Mouse (Mus musculus) hindbrain, embryonic 14.5 days (tissue): ENCODE measurements around the gene Deup1. TPM values are rescaled to one million over a fixed set of nuclear protein-coding genes. Genes with fewer than 3 reads are reported as not detected.

Source experiments
- ATAC-seq: fragments of 200-750 bp; cut with Nextera tagmentation; 2 replicates; pipeline ENCODE4 v1.8.0; 2017; ENCODE audit warnings: moderate number of reproducible peaks, mild to moderate bottlenecking, moderate TSS enrichment, moderate library complexity; ENCODE audit not compliant: low FRiP score
- DNase-seq: peaks from one replicate; pipeline ENCODE4 v3.0.0-alpha.2; 2015; ENCODE audit warnings: low spot score
- H3K27ac ChIP-seq: fragments of 300-500 bp; sonication (generic); 2 replicates; pipeline ENCODE4 v1.5.1; 2014; ENCODE audit warnings: mild to moderate bottlenecking, moderate library complexity
- H3K27me3 ChIP-seq: fragments of 300-500 bp; sonication (generic); 2 replicates; pipeline ENCODE4 v1.6.1; 2014; ENCODE audit warnings: mild to moderate bottlenecking, low read length, mixed read lengths; ENCODE audit not compliant: control insufficient read depth, insufficient read depth
- H3K36me3 ChIP-seq: fragments of 300-500 bp; sonication (generic); replicated peaks from 2 replicates; pipeline ENCODE4 v1.6.1; 2014; ENCODE audit not compliant: control insufficient read depth, insufficient read depth
- H3K4me1 ChIP-seq: fragments of 300-500 bp; sonication (generic); replicated peaks from 2 replicates; pipeline ENCODE4 v1.6.1; 2014; ENCODE audit warnings: antibody characterized with exemption, low read length, mixed read lengths; ENCODE audit not compliant: control insufficient read depth, insufficient read depth
- H3K4me2 ChIP-seq: fragments of 300-500 bp; sonication (generic); replicated peaks from 2 replicates; pipeline ENCODE4 v1.6.1; 2014; ENCODE audit warnings: mild to moderate bottlenecking, moderate library complexity
- H3K4me3 ChIP-seq: fragments of 300-500 bp; sonication (generic); replicated peaks from 2 replicates; pipeline ENCODE4 v1.5.1; 2014; ENCODE audit warnings: mild to moderate bottlenecking, low read length
- H3K9ac ChIP-seq: fragments of 300-500 bp; sonication (generic); 2 replicates; pipeline ENCODE4 v1.6.1; 2014
- H3K9me3 ChIP-seq: fragments of 300-500 bp; sonication (generic); 2 replicates; pipeline ENCODE4 v1.6.1; 2016; ENCODE audit warnings: low read length; ENCODE audit not compliant: control insufficient read depth
- WGBS: fragments of 180-500 bp; shearing (Covaris S2); extraction: QIAGEN DNeasy Blood & Tissue Kit; methylation state at CpG from one replicate; pipeline ENCODE4 v1.1.7; 2014; 5-methylcytosine and 5-hydroxymethylcytosine counted together
- polyA plus RNA-seq: library from polyadenylated mRNA; unstranded; fragments of >200 nt; fragmentation: Nextera tagmentation; extraction: Ambion mirVana; gene quantifications from 2 replicates; pipeline ENCODE4 v1.2.1, GENCODE M21; 2014

Deup1 gene
- polyA plus RNA-seq, 1 experiment from 2014 or later, result 2.8 TPM

GRCm38 (mm10) chr9:15627384-15627783 lies 349 bp downstream of the Deup1 start:
- H3K4me3 ChIP-seq, result peak overlapping the region; percentile 23
- H3K4me2 ChIP-seq, result peak overlapping the region; percentile 71
- H3K4me1 ChIP-seq, result peaks cover 4% of the 10 kb centered on the region; the same call in 1 of the 2 replicates
- no peak; the same call in 1 of the 2 replicates for ATAC-seq
- H3K9me3 ChIP-seq, result 0 out of 2 replicates have a peak, but pooled peaks cover 3% of the 10 kb centered on the region
- peak overlapping the region; percentile 51 for H3K9ac ChIP-seq
- H3K36me3 ChIP-seq, result no peaks in the 10 kb centered on the region
- no peak for DNase-seq
- H3K27ac ChIP-seq, result no peak overlapping the region
- 18% methylated on average over 5 of the region's 5 CpGs for WGBS
- H3K27me3 ChIP-seq, result no peaks in the 10 kb centered on the region

DNA sequence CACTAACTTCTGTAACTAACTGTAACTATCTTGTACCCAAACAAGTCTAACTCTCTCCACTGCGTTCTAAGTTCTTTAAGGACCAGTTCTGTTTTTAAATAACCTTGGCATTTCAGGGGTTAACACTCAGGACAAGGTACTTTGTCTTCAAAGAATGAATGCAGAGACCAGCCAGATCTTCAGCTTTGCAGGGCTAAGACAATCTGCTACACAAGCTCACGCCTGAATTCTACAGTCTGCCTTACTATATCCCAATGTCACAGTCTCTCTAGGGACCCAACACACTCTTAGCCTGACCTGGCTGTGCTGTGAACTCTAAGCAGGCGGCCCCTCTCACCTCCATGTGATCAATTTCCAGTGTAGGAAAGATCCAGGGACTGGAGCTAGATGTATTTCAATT lies 3.0 kb downstream of the Deup1 start:
- Histone ChIP-seq H3K27ac (no peak overlapping the region), H3K36me3 (no peaks in the 10 kb centered on the region), H3K27me3 (no peaks in the 10 kb centered on the region), H3K4me3 (no peak overlapping the region), H3K4me1 (peaks cover 4% of the 10 kb centered on the region; the same call in 1 of the 2 replicates), H3K9me3 (no peaks in the 10 kb centered on the region), H3K4me2 (no peak overlapping the region), H3K9ac (no peak overlapping the region)
- WGBS, result 80% methylated on average over 3 of the region's 3 CpGs
- no peak for DNase-seq
- no peak for ATAC-seq

GRCm38 (mm10) chr9:15619767-15620166 lies 8.0 kb downstream of the Deup1 start:
- no peak overlapping the region for H3K9ac ChIP-seq
- ATAC-seq (peak; percentile 44; the same call in 1 of the 2 replicates), DNase-seq (no peak)
- no peaks in the 10 kb centered on the region for H3K36me3 ChIP-seq
- H3K27ac ChIP-seq, result no peak overlapping the region
- H3K4me3 ChIP-seq, result no peak overlapping the region
- H3K27me3 ChIP-seq, result no peaks in the 10 kb centered on the region
- no peaks in the 10 kb centered on the region for H3K9me3 ChIP-seq
- H3K4me2 ChIP-seq, result no peak overlapping the region
- no peaks in the 10 kb centered on the region for H3K4me1 ChIP-seq
- 78% methylated on average over 1 of the region's 1 CpGs for WGBS

GRCm38 (mm10) chr9:15619020-15619590 lies 8.6 kb downstream of the Deup1 start:
- ATAC-seq (no peak), DNase-seq (no peak)
- 61% methylated on average over 10 of the region's 10 CpGs for WGBS
- H3K36me3 ChIP-seq, result no peaks in the 10 kb centered on the region
- no peaks in the 10 kb centered on the region for H3K4me1 ChIP-seq
- no peak overlapping the region for H3K4me3 ChIP-seq
- no peaks in the 10 kb centered on the region for H3K27me3 ChIP-seq
- H3K9me3 ChIP-seq, result no peaks in the 10 kb centered on the region
- no peak overlapping the region for H3K9ac ChIP-seq
- no peak overlapping the region for H3K27ac ChIP-seq
- no peak overlapping the region for H3K4me2 ChIP-seq

DNA sequence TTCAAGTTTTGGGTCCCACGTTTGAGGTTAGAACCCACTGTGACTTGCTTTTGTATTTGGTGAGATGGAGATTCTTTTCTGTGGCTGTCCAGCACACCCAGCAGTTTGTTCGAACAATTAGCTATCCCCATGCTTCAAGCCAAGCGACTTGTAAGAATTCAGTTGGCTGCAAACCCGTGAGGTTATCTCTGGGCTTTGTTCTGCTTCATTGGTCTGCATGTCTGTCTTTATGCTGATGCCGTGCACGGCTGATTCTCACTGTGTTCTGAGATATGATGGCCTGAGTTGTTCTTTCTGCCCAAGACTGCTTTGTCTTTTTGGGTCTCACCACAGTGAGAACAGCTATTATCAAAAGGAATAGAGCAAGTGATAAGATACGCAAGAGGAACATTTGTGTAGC lies 10.7 kb downstream of the Deup1 start:
- no peaks in the 10 kb centered on the region for H3K4me1 ChIP-seq
- H3K36me3 ChIP-seq, result no peaks in the 10 kb centered on the region
- no peaks in the 10 kb centered on the region for H3K9me3 ChIP-seq
- no peak overlapping the region for H3K4me3 ChIP-seq
- ATAC-seq (no peak), DNase-seq (no peak)
- no peak overlapping the region for H3K4me2 ChIP-seq
- no peaks in the 10 kb centered on the region for H3K27me3 ChIP-seq
- H3K27ac ChIP-seq, result no peak overlapping the region
- no peak overlapping the region for H3K9ac ChIP-seq
- 32% methylated on average over 7 of the region's 7 CpGs for WGBS

DNA sequence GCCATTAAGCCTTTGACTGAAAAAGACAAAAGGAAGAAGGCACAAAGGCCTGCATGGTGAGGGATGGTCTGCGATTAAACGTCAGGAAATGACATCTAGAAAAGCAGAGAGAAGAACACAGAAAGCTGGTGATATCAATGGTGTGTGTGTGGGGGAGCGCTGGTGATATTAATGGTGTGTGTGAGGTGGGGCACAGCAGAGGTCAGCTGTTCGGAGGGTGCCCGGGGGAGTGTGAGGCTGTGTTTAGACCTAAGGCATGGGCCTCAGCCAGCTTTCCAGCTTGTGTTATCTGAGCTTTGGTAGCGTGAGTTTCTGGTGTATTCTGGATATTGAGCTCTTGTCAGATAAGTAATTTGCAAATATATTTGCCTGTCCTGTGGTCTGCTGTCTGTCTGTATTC lies 11.3 kb downstream of the Deup1 start:
- Histone ChIP-seq H3K27me3 (no peaks in the 10 kb centered on the region), H3K9ac (no peak overlapping the region), H3K4me3 (no peak overlapping the region), H3K27ac (no peak overlapping the region), H3K36me3 (no peaks in the 10 kb centered on the region), H3K4me1 (no peaks in the 10 kb centered on the region), H3K4me2 (no peak overlapping the region), H3K9me3 (no peaks in the 10 kb centered on the region)
- 63% methylated on average over 6 of the region's 6 CpGs for WGBS
- no peak for ATAC-seq
- no peak for DNase-seq

GRCm38 (mm10) chr9:15609280-15609930 lies 18.3 kb downstream of the Deup1 start:
- no peak overlapping the region for H3K4me2 ChIP-seq
- no peaks in the 10 kb centered on the region for H3K4me1 ChIP-seq
- no peaks in the 10 kb centered on the region for H3K27me3 ChIP-seq
- DNase-seq (no peak), ATAC-seq (no peak)
- no peaks in the 10 kb centered on the region for H3K9me3 ChIP-seq
- H3K4me3 ChIP-seq, result no peak overlapping the region
- no peak overlapping the region for H3K9ac ChIP-seq
- WGBS, result 97% methylated on average over 5 of the region's 5 CpGs
- H3K27ac ChIP-seq, result no peak overlapping the region
- H3K36me3 ChIP-seq, result no peaks in the 10 kb centered on the region

- no peaks in the 10 kb centered on the region for H3K36me3 ChIP-seq
- H3K9ac ChIP-seq, result no peak overlapping the region
- ATAC-seq (no peak), DNase-seq (no peak)
- no peaks in the 10 kb centered on the region for H3K27me3 ChIP-seq
- no peak overlapping the region for H3K4me3 ChIP-seq
- no peaks in the 10 kb centered on the region for H3K9me3 ChIP-seq
- no peak overlapping the region for H3K27ac ChIP-seq
- no peak overlapping the region for H3K4me2 ChIP-seq
- no peaks in the 10 kb centered on the region for H3K4me1 ChIP-seq
- 94% methylated on average over 2 of the region's 2 CpGs for WGBS
Measured at GRCm38 (mm10) chr9:15607601-15608000, 20.1 kb downstream of the Deup1 start.

GRCm38 (mm10) chr9:15603156-15603555 lies 24.6 kb downstream of the Deup1 start:
- Histone ChIP-seq H3K4me3 (no peak overlapping the region), H3K27ac (no peak overlapping the region), H3K27me3 (no peaks in the 10 kb centered on the region), H3K9me3 (no peaks in the 10 kb centered on the region), H3K9ac (no peak overlapping the region), H3K36me3 (no peaks in the 10 kb centered on the region), H3K4me1 (no peaks in the 10 kb centered on the region), H3K4me2 (no peak overlapping the region)
- DNase-seq (no peak), ATAC-seq (no peak)
- WGBS, result 80% methylated on average over 8 of the region's 8 CpGs
